Mouse (Mus musculus) inflammation-experienced regulatory T-cells, adult 6 months (primary cell): Measurements from ENCODE around the gene Tmem116. TPM values are rescaled to one million over a fixed set of nuclear protein-coding genes. Genes with fewer than 3 reads are reported as not detected.

Experiments
- ATAC-seq: one replicate; pipeline ENCODE4 v1.8.0; 2017
- polyA plus RNA-seq, 3 experiments: library from polyadenylated mRNA; unstranded; fragments of 100-300 nt; shearing (Covaris generic); gene quantifications; one replicate each; pipeline ENCODE4 v1.2.1; 2017

Gene Tmem116
- polyA plus RNA-seq, 3 experiments from 2014 or later, result 0.24 to 3.1 (median 1.1) TPM

DNA sequence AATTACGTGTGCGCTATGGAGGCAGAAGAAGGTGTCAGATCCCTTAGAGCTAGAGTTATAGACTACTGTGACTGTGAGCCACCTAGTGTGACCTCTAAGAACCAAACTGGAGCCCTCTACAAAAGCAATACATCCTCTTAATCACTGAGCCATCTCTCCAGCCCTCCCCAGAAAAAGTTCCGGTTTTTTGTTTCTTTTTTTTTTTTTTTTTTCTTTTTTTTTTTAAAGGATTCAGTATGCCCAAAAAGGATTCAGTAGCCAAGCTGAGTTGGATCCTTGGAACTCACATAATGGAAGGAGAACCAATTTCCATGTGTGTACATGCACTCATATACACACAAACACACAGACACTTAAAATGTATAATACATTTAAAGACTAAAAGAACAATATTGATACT lies 91.7 kb downstream of the Tmem116 start:
- ATAC-seq, result no peak

DNA sequence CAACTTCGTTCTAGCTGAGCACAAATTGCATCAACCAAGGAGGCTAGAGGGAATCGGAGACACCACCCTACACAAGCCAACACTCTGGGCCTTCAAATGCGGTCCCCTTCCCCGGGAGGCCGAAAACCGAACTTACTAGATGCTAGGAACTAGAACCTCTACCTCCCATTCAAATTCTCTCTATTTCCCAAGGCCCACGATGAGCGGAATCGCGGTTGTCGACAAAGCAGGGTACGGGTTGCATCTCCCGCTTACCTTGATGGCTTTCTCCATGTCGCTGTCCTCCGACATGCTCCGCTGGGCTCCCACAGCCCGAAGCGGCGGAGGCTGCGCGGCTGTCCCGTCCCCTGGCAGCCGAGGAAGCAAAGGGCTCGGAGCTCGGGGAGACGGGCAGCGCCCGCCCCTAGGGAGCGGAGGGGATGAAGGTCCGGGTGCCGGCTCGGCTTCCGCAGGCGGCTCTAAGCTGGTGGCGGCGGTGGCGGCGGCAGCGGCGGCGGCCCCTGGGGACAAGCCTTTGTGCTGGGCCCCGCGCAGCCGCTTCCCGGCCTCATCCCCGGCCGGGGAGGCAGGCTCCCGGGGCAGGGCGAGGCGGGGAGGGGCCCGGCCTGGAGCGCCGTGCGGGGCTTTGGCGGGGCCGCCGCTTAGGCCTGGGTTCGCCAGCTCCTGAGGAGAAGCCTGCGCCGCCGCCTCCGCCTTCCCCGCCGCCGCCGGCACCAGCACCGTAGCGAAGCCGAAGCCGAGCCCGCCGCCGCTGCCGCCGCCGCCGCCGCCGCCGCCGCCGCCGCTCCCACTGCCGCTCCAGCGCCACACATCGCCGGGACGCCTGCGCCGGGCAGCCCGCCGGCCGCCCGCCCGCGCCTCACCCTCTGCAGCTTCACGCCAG lies 93.5 kb downstream of the Tmem116 start, which contains the start of the genes Adam1a and Gm42878:
TSS of gene Adam1a (minus strand) at position 573 of the 883 bp plus-strand sequence.
TSS of gene Gm42878 (minus strand) at position 573 of the 883 bp plus-strand sequence.
- ATAC-seq, result peak; percentile 48

DNA sequence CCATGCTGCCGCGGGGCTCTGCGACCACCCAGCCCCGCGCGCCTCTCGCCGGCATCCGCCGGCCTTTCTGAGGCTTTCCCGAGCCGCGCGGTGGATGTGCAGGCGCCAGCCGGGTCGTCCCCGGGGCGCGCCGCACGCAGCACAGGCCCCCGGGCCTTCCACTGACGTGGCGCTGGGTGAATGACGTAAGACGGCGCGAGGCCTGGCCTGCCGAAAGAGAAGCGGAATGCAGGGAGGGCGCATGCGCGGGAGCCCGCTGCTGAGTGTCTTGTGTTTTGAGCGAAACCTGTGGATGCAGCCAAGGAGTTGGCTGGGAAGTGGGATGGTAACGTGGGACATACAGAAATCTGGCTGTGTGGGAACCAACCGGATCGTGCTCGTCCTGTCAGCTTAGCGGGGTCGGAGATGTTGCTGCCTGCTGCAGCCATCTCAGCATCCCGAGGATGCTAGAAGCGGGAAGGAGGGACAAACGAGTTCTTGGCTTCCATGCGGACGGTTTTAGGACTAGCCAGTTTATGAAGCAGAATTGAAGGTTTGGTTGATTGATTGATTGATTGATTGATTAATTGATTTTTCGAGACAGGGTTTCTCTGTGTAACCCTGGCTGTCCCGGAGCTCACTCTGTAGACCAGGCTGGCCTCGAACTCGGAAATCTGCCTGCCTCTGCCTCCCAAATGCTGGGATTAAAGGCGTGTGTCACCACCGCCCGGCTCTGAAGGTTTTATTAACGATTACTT lies 94.3 kb downstream of the Tmem116 start, which contains the start of gene Mapkapk5:
TSS of gene Mapkapk5 (minus strand) at position 113 of the 737 bp plus-strand sequence.
- peak; percentile 78 for ATAC-seq

DNA sequence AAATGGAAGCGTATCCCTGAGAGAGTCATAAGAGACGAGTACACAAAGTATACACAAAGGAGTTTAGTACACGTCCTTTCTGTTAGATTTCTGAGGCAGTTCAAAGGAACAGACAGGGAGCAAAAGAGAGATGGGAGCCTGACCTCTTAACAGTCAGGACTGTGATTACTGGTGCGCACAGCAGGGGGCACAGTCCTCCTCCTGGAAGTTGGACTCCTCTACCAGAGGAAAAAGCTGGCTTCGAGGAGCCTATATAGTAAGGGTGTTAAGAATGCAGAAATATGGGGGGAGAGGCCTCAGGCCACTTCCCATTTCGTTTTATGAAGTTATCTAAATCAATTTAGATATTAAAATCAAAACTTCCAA lies 94.8 kb downstream of the Tmem116 start:
- no peak for ATAC-seq

DNA sequence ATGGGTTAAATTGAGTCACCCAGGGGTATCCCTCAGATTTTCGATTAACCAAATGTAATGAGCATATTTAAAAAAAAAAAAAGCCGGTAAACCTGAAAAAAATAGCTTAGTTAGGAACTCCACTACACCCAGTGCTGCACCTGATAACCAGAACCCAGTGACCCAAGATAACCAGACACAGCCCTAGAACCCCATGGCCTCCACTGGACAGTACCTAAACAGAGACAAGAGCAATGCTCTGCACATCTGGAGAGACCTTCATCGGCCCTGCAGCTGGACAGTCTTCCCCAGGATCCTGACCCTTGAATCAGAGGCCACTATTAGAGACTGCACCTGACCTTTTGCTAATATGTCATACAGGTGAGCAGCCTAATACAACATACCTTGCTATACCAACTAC lies 95.4 kb downstream of the Tmem116 start:
- no peak for ATAC-seq

DNA sequence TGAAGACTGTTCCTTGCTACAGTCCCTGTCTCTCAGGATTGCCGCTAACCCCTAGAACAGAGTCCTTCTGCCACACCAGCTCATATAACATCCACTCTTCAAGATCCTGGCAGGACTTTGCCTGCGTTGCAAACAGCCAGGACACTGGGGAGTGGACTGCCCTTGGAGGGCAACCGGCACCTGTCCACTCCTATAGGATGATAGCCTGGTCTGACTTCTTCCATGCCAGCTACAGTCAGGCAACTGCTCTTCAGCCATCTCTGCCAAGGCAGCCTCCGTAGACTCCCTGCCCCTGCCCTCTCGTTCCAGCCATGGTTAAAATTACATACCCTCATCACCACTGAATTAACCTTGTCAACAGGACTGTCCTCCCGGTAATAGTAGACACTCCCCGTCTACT lies 97.5 kb downstream of the Tmem116 start:
- ATAC-seq, result no peak

DNA sequence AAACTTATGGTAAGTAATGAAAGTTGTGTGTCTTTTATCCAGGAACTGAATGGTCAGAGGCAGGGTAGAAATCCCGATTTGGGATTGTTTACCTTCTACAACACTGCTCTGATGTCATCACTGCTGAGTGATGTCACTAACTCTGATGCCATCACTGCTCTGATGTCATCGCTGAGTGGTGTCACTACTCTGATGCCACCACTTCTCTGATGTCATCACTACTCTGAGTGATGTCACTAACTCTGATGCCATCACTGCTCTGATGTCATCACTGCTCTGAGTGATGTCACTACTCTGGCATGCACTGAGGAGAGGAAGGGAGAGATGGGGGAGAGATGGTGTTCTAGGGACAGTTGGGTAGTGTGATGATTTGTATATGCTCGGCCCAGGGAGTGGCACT lies 110.7 kb downstream of the Tmem116 start:
- ATAC-seq, result no peak

DNA sequence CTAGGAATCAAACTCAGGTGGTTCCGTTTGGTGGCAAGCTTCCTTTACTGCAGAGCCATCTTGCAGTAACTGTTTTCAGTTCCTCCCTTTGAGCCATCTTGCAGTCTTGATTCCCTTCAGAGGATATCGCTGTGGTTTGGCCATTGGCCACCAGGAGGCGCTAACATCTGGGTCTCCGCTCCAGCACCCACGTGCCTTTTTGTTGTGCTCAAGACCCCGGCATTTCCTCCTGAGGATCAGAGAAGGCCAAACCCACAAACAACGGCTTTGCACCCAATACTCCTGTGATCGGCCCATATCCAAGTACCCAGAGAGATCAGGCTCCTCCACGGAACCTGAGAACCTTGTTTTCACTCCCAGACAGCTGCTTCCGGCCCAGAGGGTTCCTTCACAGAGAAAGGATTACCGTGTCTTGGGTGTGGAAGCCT lies 112.8 kb downstream of the Tmem116 start:
- ATAC-seq, result peak; percentile 84

DNA sequence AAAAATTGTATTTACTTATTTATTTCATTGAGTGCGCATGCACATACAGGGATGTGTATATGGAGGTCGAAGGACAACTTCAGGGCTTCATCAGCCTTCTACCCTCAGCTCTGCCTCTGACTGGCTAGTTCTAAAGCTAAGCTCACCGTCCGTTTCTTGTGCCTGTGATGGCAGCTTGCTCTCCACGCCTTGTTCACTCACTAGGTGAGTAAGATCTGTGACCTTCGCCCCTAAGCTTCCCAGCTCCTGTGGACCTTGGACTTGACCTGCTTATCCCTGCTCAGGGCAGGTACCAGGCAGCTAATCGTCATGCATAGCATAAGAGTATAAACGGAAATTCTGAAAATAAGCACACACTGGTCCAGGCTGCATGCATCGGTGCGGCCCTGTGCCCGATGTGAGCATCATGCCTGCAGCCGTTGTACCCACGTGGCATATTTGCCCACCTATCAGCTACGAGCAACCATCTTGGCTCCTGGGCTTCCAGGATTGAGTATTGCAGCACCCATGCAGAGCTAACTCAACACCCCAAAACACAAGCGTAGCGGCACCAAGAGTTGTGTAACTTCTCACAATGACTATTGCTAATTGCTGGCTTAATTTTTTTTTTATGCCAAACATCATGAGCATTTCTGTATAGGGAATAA lies 114.5 kb downstream of the Tmem116 start:
- ATAC-seq, result no peak

DNA sequence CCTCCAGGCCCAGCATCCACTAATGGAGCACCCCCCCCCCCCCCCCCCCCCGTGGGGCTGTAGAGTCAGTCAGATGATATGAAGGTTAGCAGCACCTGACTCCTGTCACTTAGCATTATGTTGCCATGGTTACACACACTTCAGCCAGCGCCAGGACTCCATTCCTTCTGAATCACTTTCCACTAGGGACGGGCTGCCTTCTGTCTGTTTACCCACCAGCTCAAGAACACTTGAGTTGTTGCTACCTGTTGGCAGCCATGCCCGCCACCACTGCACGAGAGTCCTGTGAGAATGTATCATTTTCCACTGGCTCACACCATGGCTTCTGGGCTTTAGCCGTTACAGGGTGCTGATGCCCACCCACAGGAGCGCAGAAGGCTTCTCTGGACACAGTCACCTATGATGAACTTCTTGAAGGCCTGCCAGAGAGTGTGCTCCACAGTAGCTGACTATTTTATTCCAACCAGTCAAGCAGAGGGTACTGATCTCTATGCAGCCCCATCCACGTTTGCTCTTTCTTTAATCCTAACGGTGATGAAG lies 118.3 kb downstream of the Tmem116 start:
- ATAC-seq, result no peak

DNA sequence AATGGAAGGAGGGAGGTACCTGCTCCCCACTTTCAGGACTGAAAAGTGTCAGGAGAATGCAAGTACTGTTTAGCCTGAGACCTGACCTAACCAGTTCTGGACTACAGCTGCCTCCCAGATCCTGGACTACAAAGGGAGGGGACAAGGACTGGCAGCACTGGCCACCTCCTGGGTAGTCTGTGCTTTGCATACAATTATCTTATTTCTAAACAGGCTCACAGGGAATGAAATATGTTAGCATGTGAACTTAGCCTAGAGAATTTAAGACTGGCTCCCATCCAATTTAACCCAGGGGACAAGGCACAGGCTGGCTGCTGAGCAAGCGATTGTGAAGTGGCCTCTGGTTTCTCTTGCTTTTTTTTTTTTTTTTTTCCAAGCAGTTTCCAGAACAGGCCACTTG lies 119.1 kb downstream of the Tmem116 start:
- ATAC-seq, result no peak

Other genes starting within 250 kb of the Tmem116 start
- 1,000 to 10,000 TPM; 1,376 to 1,988 (median 1,894) TPM for gene Rpl6, start 247.4 kb upstream of the Tmem116 start, polyA plus RNA-seq
- 1 to 10 TPM; 4.4 to 8.7 (median 8.2) TPM for gene Hectd4, start 231.7 kb upstream of the Tmem116 start, polyA plus RNA-seq
- gene Trafd1, start 66.3 kb upstream of the Tmem116 start, polyA plus RNA-seq, result 10 to 100 TPM; 31.6 to 50.8 (median 39.1) TPM
- gene Naa25, start 54.0 kb upstream of the Tmem116 start, polyA plus RNA-seq, result 10 to 100 TPM; 26.1 to 40.4 (median 35.0) TPM
- 10 to 100 TPM; 70.3 to 77.7 (median 74.5) TPM for gene Erp29, start 613 bp downstream of the Tmem116 start, polyA plus RNA-seq
- under 1 TPM in 1 of 3 experiments, not detected in 2; 0.22 TPM for gene Adam1b, start 51.5 kb downstream of the Tmem116 start, polyA plus RNA-seq
- 1 to 10 TPM in 1 of 3 experiments, under 1 TPM in 2; 0.36 to 2.0 (median 0.75) TPM for gene Adam1a, start 93.6 kb downstream of the Tmem116 start, polyA plus RNA-seq
- gene Gm42878, start 93.6 kb downstream of the Tmem116 start, polyA plus RNA-seq, result not detected
- 10 to 100 TPM; 20.2 to 24.2 (median 23.8) TPM for gene Mapkapk5, start 94.0 kb downstream of the Tmem116 start, polyA plus RNA-seq
- 10 to 100 TPM in 1 of 3 experiments, 1 to 10 TPM in 2; 4.5 to 11.7 (median 6.0) TPM for gene Aldh2, start 141.9 kb downstream of the Tmem116 start, polyA plus RNA-seq
- 1 to 10 TPM; 1.3 to 3.3 (median 1.7) TPM for gene Acad12, start 167.0 kb downstream of the Tmem116 start, polyA plus RNA-seq
- 1 to 10 TPM in 2 of 3 experiments, under 1 TPM in 1; 0.93 to 5.7 (median 5.6) TPM for gene Acad10, start 208.6 kb downstream of the Tmem116 start, polyA plus RNA-seq
- 10 to 100 TPM in 2 of 3 experiments, 1 to 10 TPM in 1; 9.6 to 14.4 (median 13.5) TPM for gene Brap, start 208.7 kb downstream of the Tmem116 start, polyA plus RNA-seq